Mouse (Mus musculus) layer of hippocampus, postnatal 10 days (tissue): ENCODE measurements around the gene BC035947. TPM values are rescaled to one million over a fixed set of nuclear protein-coding genes. Genes with fewer than 3 reads are reported as not detected.
"Not testable (repeated sequence)": the region's sequence is repeated elsewhere in the genome, so short reads cannot be mapped to it uniquely, and the experiment has no call there.

ENCODE experiments used
- DNase-seq, 2 experiments: peaks; one replicate each; pipeline ENCODE4 v3.0.0; 2021; ENCODE audit warnings: low spot score in 2 of 2
- total RNA-seq, 2 experiments: library from RNA; stranded (reverse); gene quantifications; 2 replicates each; pipeline ENCODE4 v1.2.3; 2021

BC035947 gene
- total RNA-seq, 2 experiments from 2014 or later, result 0.13 to 0.16 TPM

DNA sequence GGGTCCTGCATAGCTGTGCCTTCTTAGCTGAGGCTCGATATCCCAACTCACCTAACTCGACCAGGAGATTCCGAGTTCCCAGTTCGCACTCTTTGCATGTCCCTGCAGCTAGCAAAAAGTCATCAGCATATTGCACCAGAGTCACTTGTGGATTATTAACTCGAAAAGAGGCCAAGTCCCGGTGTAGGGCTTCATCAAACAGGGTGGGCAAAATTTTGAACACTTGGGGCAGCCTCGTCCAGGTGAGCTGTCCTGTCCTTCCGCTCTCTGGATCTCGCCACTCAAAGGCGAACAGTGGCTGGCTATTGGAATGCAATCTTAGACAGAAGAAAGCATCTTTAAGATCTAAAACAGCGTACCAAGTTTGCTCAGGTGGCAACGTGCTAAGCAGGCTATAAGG, 10.1 kb downstream of the BC035947 start:
- not testable (repeated sequence) for DNase-seq

DNA sequence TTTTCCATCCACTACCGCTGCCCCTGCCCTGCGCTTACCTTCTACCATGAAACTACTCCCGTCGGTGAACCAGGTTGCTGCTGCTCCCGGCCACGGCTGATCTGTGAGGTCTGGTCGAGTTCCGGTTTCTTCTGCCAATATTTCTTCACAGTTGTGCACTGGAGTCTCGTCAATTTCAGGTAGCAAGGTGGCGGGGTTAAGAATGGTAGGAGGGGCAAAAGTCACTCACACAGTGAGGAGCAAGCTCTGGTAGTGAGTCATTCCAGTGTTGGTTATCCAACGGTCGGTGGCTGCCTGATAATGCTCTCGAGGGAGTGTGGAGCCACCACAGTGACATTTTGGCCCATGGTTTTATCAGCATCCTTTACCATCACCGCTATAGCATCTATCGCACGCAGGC, 10.9 kb downstream of the BC035947 start:
- no peak for DNase-seq

DNA sequence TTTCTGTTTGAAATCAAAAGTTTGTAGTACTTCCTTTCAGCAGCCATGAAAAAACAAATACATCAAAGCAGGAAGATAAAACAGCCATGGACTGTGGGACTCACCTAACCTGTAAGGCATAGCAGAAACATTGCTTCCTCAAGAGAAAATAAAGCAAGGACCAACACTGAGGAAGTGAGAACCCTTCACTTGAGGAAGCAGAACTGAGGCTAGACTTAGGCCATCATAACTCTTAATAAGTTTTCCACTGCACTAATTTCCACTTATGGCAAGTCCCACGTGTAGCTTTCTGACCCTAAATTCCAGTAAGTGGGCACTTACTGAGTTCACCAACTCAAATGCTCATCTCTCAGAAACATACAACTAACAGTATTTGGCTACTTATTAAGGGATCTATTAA, 21.8 kb downstream of the BC035947 start:
- DNase-seq, result no peak

DNA sequence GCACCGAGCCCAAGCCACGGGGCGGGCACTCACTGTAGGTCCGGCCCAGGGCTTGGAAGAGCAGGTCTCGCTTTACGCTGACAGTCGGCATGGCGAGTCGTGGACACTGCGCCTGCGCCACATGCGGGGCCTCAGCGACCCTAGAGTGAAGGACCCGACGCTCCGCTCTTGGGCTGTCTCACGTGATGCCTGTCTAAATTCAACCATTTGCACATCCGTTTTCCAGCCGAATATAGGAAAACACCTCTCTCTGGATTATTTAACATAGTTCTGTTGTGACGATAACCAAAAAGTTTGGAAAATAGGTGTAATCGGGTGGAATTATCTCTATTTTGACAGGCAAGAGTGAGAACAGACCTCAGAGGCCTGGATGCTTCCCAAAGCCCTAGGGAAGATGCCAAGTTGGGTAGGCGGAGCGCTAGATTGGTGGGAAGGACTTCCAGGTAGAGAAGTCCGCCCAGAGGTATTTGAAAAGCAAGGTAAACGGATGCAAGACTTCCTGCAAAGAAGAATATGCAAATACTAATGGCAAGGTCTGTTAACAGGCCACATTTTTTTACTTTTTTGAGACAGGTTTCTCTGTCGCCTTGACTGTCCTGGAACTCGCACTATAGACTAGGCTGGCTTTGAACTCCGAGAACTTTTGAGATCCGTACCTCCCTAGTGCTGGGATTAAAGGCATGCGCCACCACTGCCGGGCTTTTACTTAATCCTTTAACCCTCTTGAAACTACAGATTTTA, 23.0 kb downstream of the BC035947 start, which contains the start of gene Farsb:
TSS of gene Farsb (minus strand) at position 146 of the 741 bp plus-strand sequence.
- DNase-seq, result peak; percentile 95

DNA sequence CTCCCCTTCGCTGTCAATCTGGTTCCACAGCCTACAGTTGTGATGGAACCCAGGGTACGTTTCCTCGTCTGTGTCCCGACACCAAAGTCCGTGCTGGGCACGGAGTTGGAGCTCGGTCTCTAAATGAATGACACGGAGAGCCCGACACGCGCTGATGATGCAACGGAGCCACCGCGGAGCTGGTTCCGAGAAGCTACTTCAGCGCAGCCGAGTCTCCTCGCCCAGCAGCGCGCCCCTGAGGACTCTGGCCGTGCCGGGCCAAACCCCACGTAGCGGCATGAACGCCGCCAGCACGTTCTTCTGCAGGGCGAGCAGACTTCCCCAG, 23.6 kb downstream of the BC035947 start:
- DNase-seq, result no peak

DNA sequence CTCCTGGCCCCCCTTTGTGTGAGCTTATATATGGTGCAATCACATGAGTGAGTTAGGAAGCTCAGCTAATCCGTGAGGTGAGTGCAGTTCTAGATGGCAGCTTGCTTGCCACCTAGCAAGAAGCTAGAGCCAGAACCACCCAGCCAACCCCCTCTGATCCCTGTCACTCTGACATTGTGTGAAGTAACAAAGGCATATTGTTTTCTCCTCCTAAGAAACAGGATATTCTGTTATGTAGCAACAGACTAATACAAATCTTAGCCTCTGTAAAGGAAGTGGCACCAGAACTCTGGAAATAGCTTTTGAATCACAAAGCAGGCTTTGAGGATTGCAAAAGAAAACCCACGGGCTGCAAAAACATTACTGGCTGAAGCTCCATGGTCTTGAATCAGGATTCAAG, 27.6 kb downstream of the BC035947 start:
- DNase-seq, result no peak

DNA sequence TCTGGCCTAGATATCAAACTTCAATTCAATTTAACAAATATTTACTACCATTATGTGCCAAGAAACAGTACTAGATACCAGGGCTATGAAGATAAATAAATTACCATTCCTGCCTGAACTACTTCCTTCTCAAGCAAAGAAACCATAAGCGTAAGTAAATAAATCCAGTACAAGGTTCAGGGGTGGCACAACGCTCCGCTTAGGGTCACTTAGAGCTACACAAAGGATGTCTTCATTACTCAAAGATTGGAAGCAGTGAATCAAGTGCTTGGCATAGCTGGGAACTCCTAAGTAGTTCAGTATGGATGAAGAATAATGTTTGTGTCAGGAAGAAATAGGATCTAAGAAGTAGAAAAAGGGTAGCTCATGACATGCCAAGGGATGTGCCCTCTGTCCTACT, 28.5 kb downstream of the BC035947 start:
- DNase-seq, result no peak

DNA sequence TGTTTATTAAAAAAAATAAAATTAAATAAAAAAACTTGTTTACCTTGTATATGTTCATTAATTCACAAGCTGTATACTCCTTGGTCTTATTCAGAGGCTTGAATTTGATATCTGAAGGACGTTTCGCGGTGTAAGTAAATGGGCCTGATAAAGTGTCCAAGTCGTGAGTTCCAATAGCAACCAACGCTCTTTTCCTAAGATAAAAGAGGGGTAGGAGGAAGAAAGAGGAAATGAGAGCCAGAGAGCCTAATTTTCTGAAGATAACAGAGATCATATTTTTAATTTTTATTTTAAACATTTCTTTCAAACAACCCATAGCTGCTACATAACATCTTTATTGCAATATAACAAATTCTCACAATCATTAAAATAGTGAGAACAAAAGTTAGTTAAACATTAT, 39.5 kb downstream of the BC035947 start:
- no peak for DNase-seq

DNA sequence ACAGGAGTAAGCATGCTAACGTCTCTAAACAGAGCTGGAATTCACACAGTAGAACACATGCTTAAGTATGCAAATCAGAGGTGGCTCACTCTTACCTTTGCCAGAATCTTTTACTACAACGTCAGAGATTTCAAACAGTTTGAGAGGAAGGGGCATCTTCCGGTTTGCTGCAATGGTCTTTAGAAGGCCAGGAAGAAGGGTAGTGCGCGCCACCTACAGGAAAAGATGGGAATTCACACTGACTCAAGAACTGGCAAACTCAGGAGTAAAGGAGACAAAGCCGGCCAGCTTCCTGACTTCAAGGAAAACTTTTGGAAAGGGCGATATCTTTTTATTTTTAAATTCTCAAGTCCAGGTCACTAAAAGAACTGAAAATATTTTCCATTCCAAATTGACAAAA, 57.3 kb downstream of the BC035947 start:
- peak; percentile 49 to 53 for DNase-seq

DNA sequence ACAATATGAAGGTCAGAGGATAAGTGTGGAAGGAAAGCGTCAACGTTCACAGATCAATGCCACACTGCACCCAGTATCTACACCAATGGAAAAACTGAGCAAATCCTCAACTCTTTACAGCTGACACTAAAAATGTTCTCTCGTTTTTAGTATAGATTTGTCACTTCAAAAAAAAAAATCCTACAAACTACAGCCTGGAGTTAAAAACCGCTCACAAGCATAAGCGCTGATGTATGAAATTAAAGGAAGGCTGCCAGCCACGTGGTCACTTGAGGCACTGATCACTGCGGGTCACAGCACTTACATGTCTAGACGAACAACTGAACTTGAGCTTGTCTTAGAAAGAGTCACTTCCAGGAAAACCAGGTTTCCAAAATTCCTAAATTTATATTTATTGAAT, 58.1 kb downstream of the BC035947 start:
- no peak for DNase-seq

DNA sequence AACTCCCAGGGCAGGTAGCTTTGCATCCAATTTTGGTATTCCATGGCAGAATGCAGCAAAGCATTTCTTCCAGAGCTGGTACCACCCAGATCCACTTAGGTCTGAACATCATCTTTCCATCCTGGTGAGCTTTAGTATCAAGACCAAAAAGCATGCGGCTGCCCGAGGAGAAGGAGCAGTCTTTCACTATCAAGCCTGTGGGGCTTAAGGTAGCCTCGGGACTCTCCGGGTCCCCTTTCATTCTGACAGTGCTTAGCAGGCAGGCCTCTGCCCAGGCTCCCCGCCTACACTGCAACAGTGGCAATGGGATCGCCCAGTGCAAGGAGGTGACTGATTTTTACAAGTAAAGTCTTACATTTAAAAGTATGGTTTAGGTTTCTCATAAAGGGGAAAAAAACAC, 59.4 kb downstream of the BC035947 start:
- DNase-seq, result no peak

DNA sequence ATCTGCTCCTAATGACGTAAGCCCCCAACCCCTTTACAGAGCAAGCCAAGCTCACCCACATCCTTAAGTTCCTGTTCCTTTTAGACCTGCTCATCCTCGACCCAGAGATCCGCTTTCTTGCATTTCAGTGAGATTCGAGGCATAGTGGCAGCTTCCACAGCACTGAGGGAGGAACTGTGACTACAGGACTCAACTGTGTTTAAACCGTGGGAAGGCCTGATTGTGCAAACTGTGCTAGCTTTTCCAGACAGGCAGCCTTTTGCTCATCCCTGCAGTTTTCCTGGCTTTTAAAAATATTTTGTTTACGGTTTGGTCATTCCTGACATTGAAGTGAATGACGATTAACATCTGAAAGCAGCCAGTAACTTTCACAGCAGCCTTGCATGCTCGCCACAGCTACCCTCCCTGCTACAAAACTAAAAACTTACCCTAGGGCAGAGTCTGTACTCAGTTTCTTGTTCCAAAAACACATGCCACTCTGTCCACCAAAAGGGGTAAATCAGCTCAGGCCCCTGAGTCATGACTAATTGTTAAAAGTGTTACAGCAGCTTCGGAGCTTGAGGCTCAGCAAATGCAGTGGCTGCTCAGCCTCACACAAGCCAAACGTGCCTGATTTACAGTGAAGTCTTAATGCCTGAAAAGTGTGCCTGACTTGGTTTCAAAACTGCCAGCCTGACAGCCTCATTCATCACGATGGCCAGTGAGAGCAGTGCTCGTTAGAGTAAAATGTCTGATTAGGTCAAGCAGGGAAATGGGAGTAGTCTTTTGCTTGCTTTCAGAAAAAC, 60.7 kb downstream of the BC035947 start:
- DNase-seq, result no peak

DNA sequence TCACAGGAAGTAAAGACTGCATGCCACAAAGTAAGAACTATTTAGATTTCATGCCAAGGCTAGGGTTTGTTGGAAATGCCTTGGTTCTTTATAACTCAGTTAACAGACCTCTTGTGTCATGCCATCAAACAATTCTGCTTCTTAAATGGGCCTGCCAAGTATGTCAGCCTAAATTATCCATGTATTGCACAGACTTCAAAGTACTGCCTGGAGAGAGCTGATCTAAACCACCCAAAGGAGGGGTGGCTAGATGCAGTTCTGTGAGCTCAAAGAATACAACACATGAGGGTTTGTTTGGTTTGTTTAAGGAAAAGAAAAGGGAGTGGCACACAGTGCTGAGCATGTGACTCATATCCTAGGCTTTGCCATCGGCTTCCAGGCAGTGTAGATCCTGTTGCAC, 63.9 kb downstream of the BC035947 start:
- no peak for DNase-seq

Other genes starting within 250 kb of the BC035947 start
- 1 to 10 TPM; 1.3 to 2.3 TPM for gene Sgpp2, start 201.8 kb downstream of the BC035947 start, total RNA-seq
- 10 to 100 TPM; 72.2 to 78.2 TPM for gene Farsb, start 23.3 kb downstream of the BC035947 start, total RNA-seq
- not detected for gene Mogat1, start 1.2 kb downstream of the BC035947 start, total RNA-seq
- 100 to 1,000 TPM; 134 to 144 TPM for gene Acsl3, start 145.7 kb upstream of the BC035947 start, total RNA-seq
- gene Utp14b, start 145.9 kb upstream of the BC035947 start, total RNA-seq, result 10 to 100 TPM; 17.0 to 18.2 TPM